Mouse (Mus musculus) forebrain, embryonic 16.5 days (tissue): ENCODE measurements around the gene Pttg1ip. TPM values are rescaled to one million over a fixed set of nuclear protein-coding genes. Genes with fewer than 3 reads are reported as not detected.

Source experiments
- ATAC-seq: fragments of 200-750 bp; cut with Nextera tagmentation; 2 replicates; pipeline ENCODE4 v1.8.0; 2017; ENCODE audit warnings: mild to moderate bottlenecking, moderate library complexity
- H3K27ac ChIP-seq: fragments of 300-500 bp; sonication (generic); 2 replicates; pipeline ENCODE4 v1.5.1; 2014; ENCODE audit warnings: low read length, control low read depth
- H3K27me3 ChIP-seq: fragments of 300-500 bp; sonication (generic); replicated peaks from 2 replicates; pipeline ENCODE4 v1.6.1; 2014; ENCODE audit warnings: low read length; ENCODE audit not compliant: control insufficient read depth, insufficient read depth
- H3K36me3 ChIP-seq: fragments of 300-500 bp; sonication (generic); 2 replicates; pipeline ENCODE4 v1.6.1; 2014; ENCODE audit not compliant: control insufficient read depth, insufficient read depth
- H3K4me1 ChIP-seq: fragments of 300-500 bp; sonication (generic); replicated peaks from 2 replicates; pipeline ENCODE4 v1.6.1; 2014; ENCODE audit warnings: low read length; ENCODE audit not compliant: control insufficient read depth, insufficient read depth
- H3K4me2 ChIP-seq: fragments of 300-500 bp; sonication (generic); 2 replicates; pipeline ENCODE4 v1.6.1; 2014; ENCODE audit warnings: mild to moderate bottlenecking, low read length, control low read depth
- H3K4me3 ChIP-seq: fragments of 300-500 bp; sonication (generic); replicated peaks from 2 replicates; pipeline ENCODE4 v1.5.1; 2014; ENCODE audit warnings: mild to moderate bottlenecking, low read length, control low read depth
- H3K9ac ChIP-seq: fragments of 300-500 bp; sonication (generic); replicated peaks from 2 replicates; pipeline ENCODE4 v1.6.1; 2014; ENCODE audit warnings: low read depth, low read length, control low read depth
- H3K9me3 ChIP-seq: fragments of 300-500 bp; sonication (generic); 2 replicates; pipeline ENCODE4 v1.6.1; 2016; ENCODE audit warnings: low read length; ENCODE audit not compliant: control insufficient read depth
- WGBS: fragments of 180-500 bp; shearing (Covaris S2); extraction: QIAGEN DNeasy Blood & Tissue Kit; methylation state at CpG from one replicate; pipeline ENCODE4 v1.1.7; 2014; 5-methylcytosine and 5-hydroxymethylcytosine counted together
- polyA plus RNA-seq: library from polyadenylated mRNA; unstranded; fragments of >200 nt; fragmentation: Nextera tagmentation; extraction: Ambion mirVana; gene quantifications from 2 replicates; pipeline ENCODE4 v1.2.1, GENCODE M21; 2015

The Pttg1ip gene
- polyA plus RNA-seq, 1 experiment from 2014 or later = 73.3 TPM

- Histone ChIP-seq H3K4me1 (no peaks in the 10 kb centered on the region), H3K9ac (no peak overlapping the region), H3K27ac (no peak overlapping the region), H3K9me3 (no peaks in the 10 kb centered on the region), H3K4me2 (no peak overlapping the region), H3K27me3 (no peaks in the 10 kb centered on the region), H3K4me3 (no peak overlapping the region), H3K36me3 (peaks cover 29% of the 10 kb centered on the region)
- 97% methylated on average over 2 of the region's 2 CpGs for WGBS
- ATAC-seq = no peak
Observed at GRCm38 (mm10) chr10:77596060-77596459, 14.5 kb downstream of the Pttg1ip start.

DNA sequence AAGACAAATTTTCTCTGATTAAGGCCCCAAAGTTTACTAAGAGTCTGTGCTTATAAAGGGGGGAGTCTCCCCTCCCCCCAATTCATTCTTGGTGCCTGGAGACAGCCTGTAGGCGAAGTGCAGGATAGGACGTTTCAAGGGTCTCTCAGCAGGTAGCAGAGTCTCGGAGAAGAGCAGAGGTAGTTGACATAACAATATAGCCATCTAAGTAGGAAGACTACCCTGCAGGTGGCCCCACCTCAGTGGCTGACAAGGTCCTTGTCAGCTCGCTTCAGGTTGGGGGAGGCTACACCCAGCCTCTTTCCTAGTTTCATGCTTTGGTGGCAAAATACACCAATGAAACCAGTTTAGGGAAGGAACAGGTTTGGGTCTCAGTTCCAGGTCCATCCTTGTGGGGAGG lies 21.5 kb downstream of the Pttg1ip start:
- no peaks in the 10 kb centered on the region for H3K27me3 ChIP-seq
- H3K9me3 ChIP-seq = 0 out of 2 replicates have a peak, but pooled peaks cover 3% of the 10 kb centered on the region
- no peak for ATAC-seq
- H3K27ac ChIP-seq = no peak overlapping the region
- no peak overlapping the region for H3K4me3 ChIP-seq
- H3K9ac ChIP-seq = no peak overlapping the region
- no peak overlapping the region for H3K4me2 ChIP-seq
- peaks cover 4% of the 10 kb centered on the region for H3K36me3 ChIP-seq
- WGBS = 57% methylated on average over 4 of the region's 4 CpGs
- H3K4me1 ChIP-seq = peaks cover 11% of the 10 kb centered on the region

DNA sequence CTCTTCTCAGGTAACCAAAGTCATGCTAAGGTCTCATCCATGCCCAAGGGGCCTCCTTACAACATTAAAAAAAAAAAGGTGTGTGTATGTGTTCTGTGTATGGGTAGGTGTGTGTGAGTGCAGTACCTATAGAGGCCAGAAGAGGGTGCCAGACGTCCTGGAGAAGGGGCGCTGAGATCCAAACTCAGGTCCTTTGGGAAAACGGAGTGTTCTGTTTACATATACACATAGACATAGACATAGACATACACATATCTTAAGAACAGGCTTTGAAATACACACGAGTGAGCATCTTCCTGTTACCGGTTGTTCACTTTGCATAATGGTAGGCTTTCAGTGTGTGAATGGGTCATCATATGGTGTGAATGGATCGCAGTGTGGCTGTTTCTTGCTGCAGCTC lies 22.6 kb downstream of the Pttg1ip start:
- peaks cover 2% of the 10 kb centered on the region; the same call in 1 of the 2 replicates for H3K36me3 ChIP-seq
- ATAC-seq = no peak
- WGBS = 89% methylated on average over 6 of the region's 6 CpGs
- H3K27ac ChIP-seq = no peak overlapping the region
- 0 out of 2 replicates have a peak, but pooled peaks cover 3% of the 10 kb centered on the region for H3K9me3 ChIP-seq
- no peak overlapping the region for H3K9ac ChIP-seq
- H3K27me3 ChIP-seq = no peaks in the 10 kb centered on the region
- H3K4me1 ChIP-seq = peaks cover 11% of the 10 kb centered on the region
- H3K4me2 ChIP-seq = no peak overlapping the region
- H3K4me3 ChIP-seq = no peak overlapping the region

- H3K9me3 ChIP-seq = 0 out of 2 replicates have a peak, but pooled peaks cover 3% of the 10 kb centered on the region
- no peaks in the 10 kb centered on the region for H3K36me3 ChIP-seq
- WGBS = 71% methylated on average over 5 of the region's 5 CpGs
- H3K27ac ChIP-seq = no peak overlapping the region
- no peak overlapping the region for H3K9ac ChIP-seq
- no peak overlapping the region for H3K4me3 ChIP-seq
- ATAC-seq = no peak
- H3K27me3 ChIP-seq = no peaks in the 10 kb centered on the region
- H3K4me2 ChIP-seq = no peak overlapping the region
- H3K4me1 ChIP-seq = peaks cover 14% of the 10 kb centered on the region
Observed at GRCm38 (mm10) chr10:77604958-77605357, 23.4 kb downstream of the Pttg1ip start.

DNA sequence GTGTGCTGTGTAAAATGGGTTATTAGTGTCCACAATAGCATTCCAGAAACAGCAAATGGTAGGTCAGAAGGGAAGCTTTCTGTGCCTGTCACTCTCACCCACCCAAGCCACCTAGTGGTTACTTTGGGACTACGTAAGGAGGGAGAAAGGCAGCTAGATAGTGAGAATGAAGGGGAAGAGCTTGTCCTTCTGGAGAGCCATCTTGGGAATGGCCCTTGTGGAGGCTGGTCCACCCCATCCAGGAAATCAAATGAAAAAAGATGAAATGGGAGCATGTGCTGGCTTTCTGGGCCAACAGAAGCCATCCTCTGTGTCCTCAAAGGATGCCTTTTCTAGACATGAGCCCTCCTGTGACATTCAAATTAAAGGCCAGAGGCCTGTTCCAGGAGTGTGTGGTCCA lies 23.8 kb downstream of the Pttg1ip start:
- peaks cover 16% of the 10 kb centered on the region for H3K4me1 ChIP-seq
- ATAC-seq = 0 out of 2 replicates have a peak, but pooled peaks have one; percentile 19

GRCm38 (mm10) chr10:77605908-77606826 lies 24.6 kb downstream of the Pttg1ip start, which contains the start of the genes Sumo3 and Gm49325:
Gene Sumo3, plus strand, starts transcription at chr10:77606097.
Gene Gm49325, plus strand, starts transcription at chr10:77606197.
- ATAC-seq = peak; percentile 88
- Histone ChIP-seq H3K9ac (peak within 1 kb of the TSS; percentile 82), H3K4me2 (peak within 1 kb of the TSS; percentile 86)

More for the DNA sequence above, 23.8 kb downstream of the Pttg1ip start:
- WGBS = 21% methylated on average over 1 of the region's 1 CpGs
- Histone ChIP-seq H3K27ac (peak overlapping the region; percentile 91; the same call in 1 of the 2 replicates), H3K9me3 (0 out of 2 replicates have a peak, but pooled peaks cover 3% of the 10 kb centered on the region), H3K36me3 (no peaks in the 10 kb centered on the region; the same call in 1 of the 2 replicates), H3K27me3 (no peaks in the 10 kb centered on the region), H3K4me2 (peak overlapping the region; percentile 86; the same call in 1 of the 2 replicates), H3K9ac (no peak overlapping the region), H3K4me3 (peak overlapping the region; percentile 57)

DNA sequence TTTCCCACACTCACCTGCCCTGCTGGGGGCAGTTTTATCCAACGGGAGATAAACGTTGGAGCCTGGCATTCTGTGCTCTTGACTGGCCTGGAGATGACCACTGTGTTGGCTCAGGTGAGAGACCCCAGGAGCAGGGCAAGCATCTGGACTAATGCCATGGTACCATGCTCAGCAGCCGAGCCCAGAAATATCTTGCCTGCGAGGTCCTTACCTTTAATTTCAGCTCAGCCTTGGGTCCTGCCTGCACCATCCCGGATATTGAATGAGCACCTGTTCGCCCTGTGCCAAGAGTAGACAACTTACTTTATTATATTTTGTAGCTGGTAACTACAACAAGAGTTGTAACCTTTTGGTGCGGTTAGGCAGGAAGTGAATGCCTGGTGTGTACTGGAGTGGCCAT lies 25.3 kb downstream of the Pttg1ip start:
- WGBS = 35% methylated on average over 7 of the region's 7 CpGs
- ATAC-seq = peak; percentile 13

More at GRCm38 (mm10) chr10:77605908-77606826, 24.6 kb downstream of the Pttg1ip start, which contains the start of the genes Sumo3 and Gm49325:
- 1% methylated on average over 111 of the region's 119 CpGs for WGBS
- Histone ChIP-seq H3K4me3 (peak within 1 kb of the TSS; percentile 57), H3K27ac (peak within 1 kb of the TSS; percentile 91), H3K4me1 (peaks cover 23% of the 10 kb centered on the region), H3K36me3 (peaks cover 4% of the 10 kb centered on the region), H3K9me3 (0 out of 2 replicates have a peak, but pooled peaks cover 3% of the 10 kb centered on the region), H3K27me3 (no peaks in the 10 kb centered on the region)

GRCm38 (mm10) chr10:77607441-77607840 lies 25.9 kb downstream of the Pttg1ip start:
- no peaks in the 10 kb centered on the region for H3K27me3 ChIP-seq
- ATAC-seq = no peak
- no peak overlapping the region for H3K9ac ChIP-seq
- H3K36me3 ChIP-seq = peaks cover 7% of the 10 kb centered on the region
- H3K27ac ChIP-seq = no peak overlapping the region
- peak overlapping the region; percentile 86 for H3K4me2 ChIP-seq
- WGBS = 65% methylated on average over 5 of the region's 5 CpGs
- H3K4me3 ChIP-seq = peak overlapping the region; percentile 57; the same call in 1 of the 2 replicates
- H3K4me1 ChIP-seq = peaks cover 23% of the 10 kb centered on the region
- 0 out of 2 replicates have a peak, but pooled peaks cover 3% of the 10 kb centered on the region for H3K9me3 ChIP-seq

More for the DNA sequence above, 25.3 kb downstream of the Pttg1ip start:
- Histone ChIP-seq H3K9me3 (0 out of 2 replicates have a peak, but pooled peaks cover 3% of the 10 kb centered on the region), H3K27ac (peak overlapping the region; percentile 91), H3K4me2 (peak overlapping the region; percentile 86), H3K27me3 (no peaks in the 10 kb centered on the region), H3K36me3 (peaks cover 6% of the 10 kb centered on the region), H3K4me1 (peaks cover 23% of the 10 kb centered on the region), H3K4me3 (peak overlapping the region; percentile 57), H3K9ac (peak overlapping the region; percentile 82)

GRCm38 (mm10) chr10:77608589-77608988 lies 27.1 kb downstream of the Pttg1ip start:
- peaks cover 23% of the 10 kb centered on the region for H3K4me1 ChIP-seq
- ATAC-seq = no peak
- no peak overlapping the region for H3K9ac ChIP-seq
- no peak overlapping the region for H3K27ac ChIP-seq
- no peaks in the 10 kb centered on the region for H3K27me3 ChIP-seq
- 89% methylated on average over 8 of the region's 8 CpGs for WGBS
- H3K36me3 ChIP-seq = peaks cover 14% of the 10 kb centered on the region
- no peak overlapping the region for H3K4me3 ChIP-seq
- H3K4me2 ChIP-seq = no peak overlapping the region
- 0 out of 2 replicates have a peak, but pooled peaks cover 3% of the 10 kb centered on the region for H3K9me3 ChIP-seq
